Comparison of ENCODE assay signal across 28 mouse cellular contexts in genomic region chr3:148896281-148896680, GRCm38 (mm10).
A peak's percentile ranks its signal among the peaks of the same experiment; 100 is the strongest.
DNase-seq lines count a peak whose midpoint lies in the region; ATAC-seq and TF ChIP-seq lines count a peak whose summit lies in the region.
"Had no signal": no experiment of that assay in that cellular context is flagged by ENCODE, and none has a peak within 500 bp of the region (broad histone marks: within the 10 kb centered on the region; RNA-seq: fewer than 3 reads in every experiment).

No protein-coding gene starts in this region.

- peak overlapping the region; percentile 21 for H3K4me2 ChIP-seq in heart, postnatal 0 days (ENCODE audit: low read depth, low read length)
- H3K4me2 ChIP-seq in midbrain, embryonic 13.5 days (replicated peaks) = no peak overlapping the region
- H3K4me2 ChIP-seq in midbrain, embryonic 15.5 days = no peak overlapping the region
- H3K4me2 ChIP-seq in neural tube, embryonic 14.5 days (ENCODE audit: low read depth, low read length) = no peak overlapping the region
- H3K4me2 ChIP-seq: forebrain, embryonic 13.5 days; heart, embryonic 11.5 days; liver, embryonic 13.5 days; lung, embryonic 14.5 days; midbrain, embryonic 11.5 days had no signal

- H3K27me3 ChIP-seq in heart, postnatal 0 days (ENCODE audit: control insufficient read depth, insufficient read depth, low read length) = no peaks in the 10 kb centered on the region
- H3K27me3 ChIP-seq in midbrain, embryonic 13.5 days = no peaks in the 10 kb centered on the region
- H3K27me3 ChIP-seq in midbrain, embryonic 15.5 days (replicated peaks) = no peaks in the 10 kb centered on the region
- H3K27me3 ChIP-seq in neural tube, embryonic 14.5 days (ENCODE audit: control insufficient read depth, insufficient read depth, low read length) = no peaks in the 10 kb centered on the region
- H3K27me3 ChIP-seq: forebrain, embryonic 13.5 days; liver, embryonic 13.5 days had no signal

- H3K4me1 ChIP-seq in heart, postnatal 0 days (ENCODE audit: control insufficient read depth, insufficient read depth) = peaks cover 36% of the 10 kb centered on the region
- H3K4me1 ChIP-seq in midbrain, embryonic 13.5 days (replicated peaks) = peaks cover 39% of the 10 kb centered on the region
- H3K4me1 ChIP-seq in midbrain, embryonic 15.5 days = peaks cover 9% of the 10 kb centered on the region; the same call in 1 of the 2 replicates
- peaks cover 23% of the 10 kb centered on the region for H3K4me1 ChIP-seq in neural tube, embryonic 14.5 days (ENCODE audit: control insufficient read depth, insufficient read depth, low read length)

- DNase-seq in embryo, embryonic 11 days = peak; percentile 33
- DNase-seq in embryo, embryonic 10 days (ENCODE audit: low spot score) = no peak
- DNase-seq in heart, postnatal 0 days (ENCODE audit: low spot score) = no peak
- DNase-seq in heart, postnatal 36 days = no peak
- DNase-seq in frontal cortex, postnatal 14 days (ENCODE audit: low spot score in 2 of 2) = no peak
- DNase-seq: adrenal gland, postnatal 14 days; cerebellum, postnatal 14 days; gastrocnemius, postnatal 36 days; kidney, adult 8-10 months; kidney, postnatal 36 days; layer of hippocampus, adult 9-11 months; liver, embryonic 13.5 days; lung, embryonic 14.5 days; lung, postnatal 4 days; right cerebral cortex, adult 18-20 months; thymus, postnatal 14 days had no signal

- no peaks in the 10 kb centered on the region for H3K36me3 ChIP-seq in heart, postnatal 0 days (replicated peaks; ENCODE audit: control insufficient read depth, insufficient read depth, low read length)
- no peaks in the 10 kb centered on the region for H3K36me3 ChIP-seq in midbrain, embryonic 13.5 days
- no peaks in the 10 kb centered on the region for H3K36me3 ChIP-seq in midbrain, embryonic 15.5 days (replicated peaks)
- no peaks in the 10 kb centered on the region for H3K36me3 ChIP-seq in neural tube, embryonic 14.5 days (ENCODE audit: control insufficient read depth, insufficient read depth, low read length)
- H3K36me3 ChIP-seq: G1E; liver, embryonic 13.5 days had no signal

- no peak overlapping the region for H3K27ac ChIP-seq in heart, postnatal 0 days (ENCODE audit: low read depth)
- H3K27ac ChIP-seq in midbrain, embryonic 13.5 days = no peak overlapping the region
- no peak overlapping the region for H3K27ac ChIP-seq in midbrain, embryonic 15.5 days
- no peak overlapping the region for H3K27ac ChIP-seq in neural tube, embryonic 14.5 days (ENCODE audit: low read depth, low read length)
- H3K27ac ChIP-seq: forebrain, embryonic 13.5 days; left cerebral cortex, adult 2 months; liver, embryonic 13.5 days had no signal

- no peak overlapping the region for H3K9ac ChIP-seq in heart, postnatal 0 days (replicated peaks; ENCODE audit: low read depth, low read length)
- H3K9ac ChIP-seq in midbrain, embryonic 13.5 days (replicated peaks) = no peak overlapping the region
- no peak overlapping the region for H3K9ac ChIP-seq in midbrain, embryonic 15.5 days
- H3K9ac ChIP-seq in neural tube, embryonic 14.5 days (replicated peaks; ENCODE audit: low read depth, low read length) = no peak overlapping the region
- H3K9ac ChIP-seq: forebrain, embryonic 13.5 days; liver, embryonic 13.5 days; lung, embryonic 14.5 days had no signal

- no peak for TF ChIP-seq EP300 in heart, postnatal 0 days (IDR thresholded peaks at IDR 0.05; ENCODE audit: low read depth)

- 61% methylated on average over 10 of the region's 10 CpGs for WGBS in heart, postnatal 0 days
- 81% methylated on average over 10 of the region's 10 CpGs for WGBS in midbrain, embryonic 13.5 days
- WGBS in midbrain, embryonic 15.5 days = 83% methylated on average over 10 of the region's 10 CpGs
- 12% methylated on average over 10 of the region's 10 CpGs for WGBS in neural tube, embryonic 14.5 days

- intact Hi-C loops in heart, postnatal 36 days (cut with DNase I) = no loop called here

- TF ChIP-seq CTCF in heart, postnatal 0 days (IDR thresholded peaks at IDR 0.05; ENCODE audit: low read depth) = no peak

- H3K4me3 ChIP-seq in heart, postnatal 0 days (ENCODE audit: low read depth, low read length) = no peak overlapping the region
- no peak overlapping the region for H3K4me3 ChIP-seq in midbrain, embryonic 13.5 days (replicated peaks)
- no peak overlapping the region for H3K4me3 ChIP-seq in midbrain, embryonic 15.5 days
- H3K4me3 ChIP-seq in neural tube, embryonic 14.5 days (ENCODE audit: low read depth, low read length) = no peak overlapping the region
- H3K4me3 ChIP-seq: erythroblast, embryonic 14.5 days; forebrain, embryonic 13.5 days; left cerebral cortex, adult 2 months; liver, embryonic 13.5 days; myocyte had no signal

- no peaks in the 10 kb centered on the region for H3K9me3 ChIP-seq in heart, postnatal 0 days (replicated peaks; ENCODE audit: control insufficient read depth, low read length)
- H3K9me3 ChIP-seq in midbrain, embryonic 13.5 days = no peaks in the 10 kb centered on the region
- H3K9me3 ChIP-seq in midbrain, embryonic 15.5 days = no peaks in the 10 kb centered on the region
- H3K9me3 ChIP-seq in neural tube, embryonic 14.5 days (ENCODE audit: control insufficient read depth, low read length) = no peaks in the 10 kb centered on the region
- H3K9me3 ChIP-seq: forebrain, embryonic 13.5 days; liver, embryonic 13.5 days had no signal

- no peak for ATAC-seq in heart, postnatal 0 days (ENCODE audit: insufficient read depth, low read depth)
- 0 out of 2 replicates have a peak, but pooled peaks have one; percentile 28 for ATAC-seq in midbrain, embryonic 13.5 days
- no peak for ATAC-seq in midbrain, embryonic 15.5 days (replicated peaks)
- ATAC-seq in neural tube, embryonic 14.5 days (ENCODE audit: low read depth) = peak; percentile 45
- ATAC-seq: activated CD4-positive, CD25-positive, alpha-beta regulatory T cell, adult 4 months; CD4-positive, CD25-positive, alpha-beta regulatory T cell, adult 4 months; forebrain, embryonic 13.5 days had no signal

Comparison
In these comparisons a context has a peak if more than half of its experiments do, and no peak if none do; other contexts are left out.
1. ATAC-seq: peak in midbrain, embryonic 13.5 days (single experiment) and neural tube, embryonic 14.5 days (single experiment); none in heart, postnatal 0 days (single experiment) and midbrain, embryonic 15.5 days (single experiment).